Mouse (Mus musculus): Measurements from ENCODE around the gene Ackr1. TPM values are rescaled to one million over a fixed set of nuclear protein-coding genes. Genes with fewer than 3 reads are reported as not detected.

Gene Ackr1
- polyA plus RNA-seq, 1 experiment from 2014 or later = 21.8 TPM

DNA sequence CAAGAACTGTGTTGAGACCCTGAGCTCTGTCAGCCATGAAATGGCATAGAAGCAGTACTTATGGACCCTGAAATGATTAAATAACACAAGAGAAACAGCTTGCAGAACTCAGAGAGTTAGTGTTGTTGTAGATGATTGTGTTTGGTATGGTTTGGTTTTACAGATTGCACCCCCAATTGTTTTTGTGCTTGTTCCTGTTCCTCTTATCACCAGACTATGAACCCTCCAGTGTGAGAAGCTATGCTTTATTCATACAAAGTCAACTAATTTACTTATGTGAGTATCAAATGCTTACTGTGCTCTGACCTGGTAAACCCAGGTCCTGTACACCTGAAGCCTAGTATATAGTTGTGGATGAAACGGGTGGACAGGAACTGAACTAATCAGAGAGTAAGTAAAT lies 7.0 kb downstream of the Ackr1 start:
- TF ChIP-seq EP300 (IDR thresholded peaks at IDR 0.05; ENCODE audit: low read depth) = no peak
- TF ChIP-seq CTCF (IDR thresholded peaks at IDR 0.05; ENCODE audit: low read depth) = no peak
- Histone ChIP-seq H3K27ac (ENCODE audit: low read depth) (peak overlapping the region; percentile 16; the same call in 1 of the 2 replicates), H3K27me3 (ENCODE audit: insufficient read depth, low read length) (0 out of 2 replicates have a peak, but pooled peaks cover 3% of the 10 kb centered on the region), H3K4me3 (ENCODE audit: low read depth, low read length) (no peak overlapping the region), H3K36me3 (replicated peaks; ENCODE audit: insufficient read depth, low read length) (no peaks in the 10 kb centered on the region), H3K9ac (replicated peaks) (no peak overlapping the region), H3K9me3 (ENCODE audit: low read length) (no peaks in the 10 kb centered on the region), H3K4me1 (ENCODE audit: insufficient read depth) (peaks cover 3% of the 10 kb centered on the region; the same call in 1 of the 2 replicates), H3K4me2 (ENCODE audit: low read depth, low read length) (no peak overlapping the region)
- ATAC-seq = no peak
- 67% methylated on average over 1 of the region's 1 CpGs for WGBS (ENCODE audit: insufficient replicate concordance)
- no peak for DNase-seq

DNA sequence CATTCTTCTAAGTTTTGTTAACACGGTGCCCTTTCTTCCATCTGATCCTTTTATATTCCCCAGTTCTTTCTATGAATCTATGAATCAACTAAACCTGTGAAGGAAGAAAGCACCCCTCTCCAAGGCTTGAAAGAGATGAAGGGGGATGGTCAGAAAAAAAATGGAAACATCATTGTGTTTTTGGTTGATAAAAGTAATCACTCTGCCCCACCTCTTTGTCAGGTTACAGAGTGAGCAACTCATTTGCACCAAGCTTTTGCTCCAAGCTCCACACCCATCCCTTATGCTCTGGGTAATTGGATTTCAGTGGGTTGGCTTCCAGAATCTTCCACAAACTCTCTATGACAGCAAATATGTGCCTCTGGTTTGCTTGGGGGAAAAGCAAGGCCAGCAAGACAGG lies 8.2 kb downstream of the Ackr1 start:
- peaks cover 3% of the 10 kb centered on the region; the same call in 1 of the 2 replicates for H3K4me1 ChIP-seq (ENCODE audit: insufficient read depth)
- no peak for ATAC-seq

GRCm38 (mm10) chr1:173324961-173325360 lies 8.6 kb downstream of the Ackr1 start:
- no peak for TF ChIP-seq EP300 (IDR thresholded peaks at IDR 0.05; ENCODE audit: low read depth)
- TF ChIP-seq CTCF (IDR thresholded peaks at IDR 0.05; ENCODE audit: low read depth) = no peak
- WGBS (ENCODE audit: insufficient replicate concordance) = 63% methylated on average over 4 of the region's 4 CpGs
- H3K4me1 ChIP-seq (ENCODE audit: insufficient read depth) = peaks cover 3% of the 10 kb centered on the region; the same call in 1 of the 2 replicates

More for the DNA sequence above, 8.2 kb downstream of the Ackr1 start:
- no peaks in the 10 kb centered on the region for H3K36me3 ChIP-seq (replicated peaks; ENCODE audit: insufficient read depth, low read length)
- no peak for DNase-seq
- no peaks in the 10 kb centered on the region for H3K9me3 ChIP-seq (ENCODE audit: low read length)
- H3K27ac ChIP-seq (ENCODE audit: low read depth) = no peak overlapping the region
- WGBS (ENCODE audit: insufficient replicate concordance) = 83% methylated on average over 1 of the region's 1 CpGs
- 0 out of 2 replicates have a peak, but pooled peaks cover 3% of the 10 kb centered on the region for H3K27me3 ChIP-seq (ENCODE audit: insufficient read depth, low read length)
- H3K4me2 ChIP-seq (ENCODE audit: low read depth, low read length) = no peak overlapping the region
- TF ChIP-seq CTCF (IDR thresholded peaks at IDR 0.05; ENCODE audit: low read depth) (no peak), EP300 (IDR thresholded peaks at IDR 0.05; ENCODE audit: low read depth) (no peak)
- H3K9ac ChIP-seq (replicated peaks) = no peak overlapping the region
- no peak overlapping the region for H3K4me3 ChIP-seq (ENCODE audit: low read depth, low read length)

GRCm38 (mm10) chr1:173323839-173324585 lies 9.5 kb downstream of the Ackr1 start:
- H3K27me3 ChIP-seq (ENCODE audit: insufficient read depth, low read length) = 0 out of 2 replicates have a peak, but pooled peaks cover 3% of the 10 kb centered on the region
- no peak overlapping the region for H3K4me2 ChIP-seq (ENCODE audit: low read depth, low read length)
- H3K9ac ChIP-seq (replicated peaks) = no peak overlapping the region
- ATAC-seq (no peak), DNase-seq (peak; percentile 56)
- no peaks in the 10 kb centered on the region for H3K9me3 ChIP-seq (ENCODE audit: low read length)
- peak; percentile 88 for TF ChIP-seq CTCF (IDR thresholded peaks at IDR 0.05; ENCODE audit: low read depth)
- TF ChIP-seq EP300 (IDR thresholded peaks at IDR 0.05; ENCODE audit: low read depth) = no peak
- H3K4me3 ChIP-seq (ENCODE audit: low read depth, low read length) = no peak overlapping the region
- 28% methylated on average over 5 of the region's 5 CpGs for WGBS (ENCODE audit: insufficient replicate concordance)
- no peak overlapping the region for H3K27ac ChIP-seq (ENCODE audit: low read depth)
- H3K4me1 ChIP-seq (ENCODE audit: insufficient read depth) = peaks cover 3% of the 10 kb centered on the region; the same call in 1 of the 2 replicates
- no peaks in the 10 kb centered on the region for H3K36me3 ChIP-seq (replicated peaks; ENCODE audit: insufficient read depth, low read length)

More at GRCm38 (mm10) chr1:173324961-173325360, 8.6 kb downstream of the Ackr1 start:
- Histone ChIP-seq H3K4me2 (ENCODE audit: low read depth, low read length) (no peak overlapping the region), H3K9me3 (ENCODE audit: low read length) (no peaks in the 10 kb centered on the region), H3K27me3 (ENCODE audit: insufficient read depth, low read length) (0 out of 2 replicates have a peak, but pooled peaks cover 3% of the 10 kb centered on the region), H3K9ac (replicated peaks) (no peak overlapping the region), H3K36me3 (replicated peaks; ENCODE audit: insufficient read depth, low read length) (no peaks in the 10 kb centered on the region), H3K4me3 (ENCODE audit: low read depth, low read length) (no peak overlapping the region), H3K27ac (ENCODE audit: low read depth) (no peak overlapping the region)
- no peak for DNase-seq
- no peak for ATAC-seq

- DNase-seq = no peak
- Histone ChIP-seq H3K4me2 (ENCODE audit: low read depth, low read length) (no peak overlapping the region), H3K36me3 (replicated peaks; ENCODE audit: insufficient read depth, low read length) (no peaks in the 10 kb centered on the region), H3K9ac (replicated peaks) (no peak overlapping the region), H3K27ac (ENCODE audit: low read depth) (no peak overlapping the region), H3K4me1 (ENCODE audit: insufficient read depth) (peaks cover 3% of the 10 kb centered on the region; the same call in 1 of the 2 replicates), H3K27me3 (ENCODE audit: insufficient read depth, low read length) (0 out of 2 replicates have a peak, but pooled peaks cover 3% of the 10 kb centered on the region), H3K9me3 (ENCODE audit: low read length) (no peaks in the 10 kb centered on the region), H3K4me3 (ENCODE audit: low read depth, low read length) (no peak overlapping the region)
- no peak for ATAC-seq
- WGBS (ENCODE audit: insufficient replicate concordance) = 59% methylated on average over 6 of the region's 6 CpGs
- TF ChIP-seq CTCF (IDR thresholded peaks at IDR 0.05; ENCODE audit: low read depth) (no peak), EP300 (IDR thresholded peaks at IDR 0.05; ENCODE audit: low read depth) (no peak)
Observed at GRCm38 (mm10) chr1:173322249-173322627, 11.3 kb downstream of the Ackr1 start.

DNA sequence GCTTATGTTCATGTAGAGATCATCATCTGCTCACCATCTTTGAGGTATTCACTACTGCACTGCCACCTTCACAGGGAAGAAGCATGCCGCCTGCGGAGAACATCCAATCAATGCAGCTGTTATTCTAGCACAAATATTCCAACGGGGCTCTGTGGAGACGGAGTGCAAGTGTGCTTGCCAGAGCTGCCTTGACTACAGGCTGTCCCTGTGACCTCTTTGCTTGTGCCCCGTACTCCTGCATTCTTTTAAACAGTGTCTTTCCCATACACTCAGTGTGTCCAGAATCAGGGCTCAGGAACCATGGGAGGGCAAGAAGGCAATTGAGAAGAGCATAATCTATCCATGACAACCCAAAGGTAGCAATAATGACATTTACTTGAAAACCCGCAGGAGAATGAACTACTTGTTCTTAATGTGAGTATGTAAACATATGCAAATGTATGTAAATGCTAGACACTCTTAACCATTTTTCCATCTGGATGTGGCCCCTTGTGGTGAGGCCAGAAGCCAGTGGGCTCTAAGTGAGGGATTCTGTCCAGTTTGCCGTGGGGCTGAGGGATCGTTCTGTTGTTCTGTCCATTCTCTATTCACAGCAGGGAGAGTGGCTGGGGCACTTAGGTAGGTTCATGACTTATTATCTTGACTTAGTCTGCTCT lies 11.8 kb downstream of the Ackr1 start:
- no peak for ATAC-seq
- Histone ChIP-seq H3K9ac (replicated peaks) (no peak overlapping the region), H3K27me3 (ENCODE audit: insufficient read depth, low read length) (0 out of 2 replicates have a peak, but pooled peaks cover 3% of the 10 kb centered on the region), H3K27ac (ENCODE audit: low read depth) (no peak overlapping the region), H3K36me3 (replicated peaks; ENCODE audit: insufficient read depth, low read length) (no peaks in the 10 kb centered on the region), H3K4me3 (ENCODE audit: low read depth, low read length) (no peak overlapping the region), H3K9me3 (ENCODE audit: low read length) (no peaks in the 10 kb centered on the region), H3K4me1 (ENCODE audit: insufficient read depth) (peaks cover 3% of the 10 kb centered on the region; the same call in 1 of the 2 replicates), H3K4me2 (ENCODE audit: low read depth, low read length) (no peak overlapping the region)
- 74% methylated on average over 8 of the region's 8 CpGs for WGBS (ENCODE audit: insufficient replicate concordance)
- TF ChIP-seq CTCF (IDR thresholded peaks at IDR 0.05; ENCODE audit: low read depth) (no peak), EP300 (IDR thresholded peaks at IDR 0.05; ENCODE audit: low read depth) (no peak)
- DNase-seq = no peak

Data from liver, postnatal 0 days (tissue).